Mouse (Mus musculus) natural killer cell, adult 2 months (primary cell): ENCODE results near the gene Spen.

Experiments
- DNase-seq, 2 experiments: peaks; one replicate each; pipeline ENCODE4 v3.0.0; 2022; ENCODE audit warnings: low spot score in 2 of 2

Gene Spen

GRCm38 (mm10) chr4:141472641-141473321 is 65.6 kb downstream of the Spen start:
- no peak for DNase-seq

DNA sequence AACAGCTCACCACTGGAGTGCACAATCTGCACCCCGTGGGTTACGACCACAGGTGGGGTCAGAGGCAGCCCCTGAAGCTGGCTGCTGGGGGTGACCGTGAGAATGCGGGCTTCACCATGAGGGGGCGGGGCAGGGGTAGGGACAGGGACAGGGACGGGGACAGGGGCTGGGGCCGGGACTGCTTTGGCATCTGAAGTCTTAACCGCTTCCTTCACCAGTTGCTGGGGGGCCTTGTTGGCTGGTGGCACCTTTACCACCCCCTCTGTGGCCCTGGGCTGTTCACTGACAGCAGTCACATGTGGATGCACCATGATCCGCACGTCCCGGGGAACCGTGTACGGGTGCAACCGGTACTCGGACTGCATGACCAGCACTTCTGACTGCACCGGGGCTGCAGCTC is 66.9 kb downstream of the Spen start:
- DNase-seq: no peak

DNA sequence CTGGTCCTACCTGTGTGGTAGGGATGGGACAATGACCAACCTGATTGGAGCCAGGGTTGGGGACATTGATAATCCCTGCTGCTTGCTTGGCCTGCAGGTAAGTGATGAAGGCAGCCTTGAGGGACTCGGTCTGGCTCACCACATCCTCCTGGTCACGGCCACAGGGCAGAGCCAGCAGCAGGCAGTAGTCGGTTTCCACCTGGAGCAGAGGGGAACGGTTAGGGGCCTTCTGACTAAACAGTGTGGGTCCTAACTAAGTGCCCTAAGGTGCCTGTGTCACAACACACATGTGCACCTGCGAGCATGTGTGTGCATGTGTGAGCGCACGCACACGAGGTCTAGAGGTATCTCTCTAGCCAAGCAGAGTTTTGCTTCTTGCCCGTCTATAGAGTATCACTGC is 69.1 kb downstream of the Spen start:
- no peak for DNase-seq

DNA sequence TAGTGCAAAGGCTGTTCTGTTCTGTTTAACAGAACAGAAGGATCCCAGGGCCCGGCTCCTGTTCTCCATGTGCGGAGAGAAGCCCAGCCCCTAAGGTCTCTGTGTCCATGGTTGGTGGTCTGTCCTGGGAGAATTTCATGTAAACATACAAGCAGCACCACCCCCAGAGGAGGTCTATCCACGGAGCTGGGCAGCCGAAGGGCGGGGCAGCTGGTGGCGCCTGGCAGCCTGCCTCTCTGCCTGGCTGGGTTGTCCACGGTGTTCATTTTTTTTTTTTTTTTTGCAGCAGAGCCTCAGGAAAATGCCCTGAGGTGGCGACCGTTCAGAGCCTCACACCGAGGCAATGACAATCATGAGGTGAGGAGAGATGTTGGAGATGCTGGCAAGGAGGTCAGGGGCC is 69.8 kb downstream of the Spen start:
- no peak for DNase-seq

DNA sequence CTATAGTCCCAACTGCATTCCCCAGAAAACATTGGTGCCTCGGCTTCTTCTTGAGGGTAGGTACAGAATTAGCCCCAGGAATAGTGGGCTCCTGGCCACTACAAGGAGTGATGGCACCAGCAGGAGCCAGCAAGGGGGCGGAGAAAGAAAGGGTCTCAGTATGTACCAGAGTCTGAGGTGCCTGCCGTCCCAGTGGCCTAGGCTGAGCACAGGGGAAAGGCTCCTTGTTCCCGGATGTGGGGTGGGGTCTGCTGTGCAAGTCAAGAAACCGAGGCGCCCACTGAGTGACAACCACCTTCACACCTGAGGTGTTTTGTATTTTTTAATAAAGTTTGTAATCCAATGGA is 70.8 kb downstream of the Spen start:
- no peak for DNase-seq

GRCm38 (mm10) chr4:141466844-141467580 is 71.4 kb downstream of the Spen start:
- DNase-seq: no peak

DNA sequence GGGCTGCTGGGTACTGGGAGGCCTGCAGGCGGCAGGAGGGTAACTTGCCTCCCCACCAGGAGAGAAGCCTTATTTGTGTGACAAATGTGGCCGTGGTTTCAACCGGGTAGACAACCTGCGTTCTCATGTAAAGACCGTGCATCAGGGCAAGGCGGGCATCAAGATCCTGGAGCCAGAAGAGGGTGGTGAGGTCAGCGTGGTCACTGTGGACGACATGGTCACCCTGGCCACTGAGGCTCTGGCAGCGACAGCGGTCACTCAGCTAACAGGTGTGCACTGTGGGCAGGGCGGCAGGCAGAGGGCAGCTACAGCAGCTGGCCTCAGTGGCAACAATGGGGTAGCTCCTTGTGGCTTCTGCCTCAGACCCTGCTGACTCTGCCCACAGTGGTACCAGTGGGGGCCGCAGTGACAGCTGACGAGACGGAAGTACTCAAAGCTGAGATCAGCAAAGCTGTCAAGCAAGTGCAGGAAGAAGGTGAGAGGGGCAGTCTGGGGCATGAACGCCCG is 72.1 kb downstream of the Spen start:
- DNase-seq: no peak

DNA sequence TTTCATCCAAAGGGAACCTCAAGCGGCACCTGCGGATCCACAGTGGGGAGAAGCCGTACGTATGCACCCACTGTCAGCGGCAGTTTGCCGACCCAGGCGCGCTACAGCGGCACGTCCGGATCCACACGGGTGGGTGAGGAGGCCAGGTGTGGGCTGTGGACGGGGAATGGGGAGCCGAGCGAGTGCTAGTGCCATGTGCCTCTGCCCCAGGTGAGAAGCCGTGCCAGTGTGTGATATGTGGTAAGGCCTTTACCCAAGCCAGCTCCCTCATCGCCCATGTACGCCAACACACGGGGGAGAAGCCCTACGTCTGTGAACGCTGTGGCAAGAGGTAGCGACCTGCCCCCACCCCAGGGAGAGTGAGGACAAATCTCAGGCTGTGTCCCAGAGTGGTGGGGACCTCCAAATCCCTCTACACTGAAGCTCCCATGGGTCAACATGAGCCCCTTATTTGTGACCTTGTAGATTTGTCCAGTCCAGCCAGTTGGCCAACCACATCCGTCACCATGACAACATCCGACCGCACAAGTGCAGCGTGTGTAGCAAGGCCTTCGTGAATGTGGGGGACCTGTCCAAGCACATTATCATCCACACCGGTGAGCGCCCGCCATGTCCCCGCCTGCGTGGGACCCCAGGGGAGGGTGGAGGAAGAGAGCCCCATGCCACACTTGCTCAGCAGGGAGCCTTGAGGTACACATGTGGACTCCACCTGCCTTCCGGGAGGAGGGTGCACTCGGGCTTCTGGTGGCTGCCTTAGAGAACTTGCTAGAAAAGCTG is 72.7 kb downstream of the Spen start:
- no peak for DNase-seq

- no peak for DNase-seq
Observed at GRCm38 (mm10) chr4:141464722-141465121, 73.7 kb downstream of the Spen start.

GRCm38 (mm10) chr4:141463472-141463871 is 74.9 kb downstream of the Spen start:
- no peak for DNase-seq

GRCm38 (mm10) chr4:141461576-141461975 is 76.8 kb downstream of the Spen start:
- DNase-seq: no peak

- DNase-seq: no peak
Observed at GRCm38 (mm10) chr4:141461088-141461487, 77.3 kb downstream of the Spen start.

DNA sequence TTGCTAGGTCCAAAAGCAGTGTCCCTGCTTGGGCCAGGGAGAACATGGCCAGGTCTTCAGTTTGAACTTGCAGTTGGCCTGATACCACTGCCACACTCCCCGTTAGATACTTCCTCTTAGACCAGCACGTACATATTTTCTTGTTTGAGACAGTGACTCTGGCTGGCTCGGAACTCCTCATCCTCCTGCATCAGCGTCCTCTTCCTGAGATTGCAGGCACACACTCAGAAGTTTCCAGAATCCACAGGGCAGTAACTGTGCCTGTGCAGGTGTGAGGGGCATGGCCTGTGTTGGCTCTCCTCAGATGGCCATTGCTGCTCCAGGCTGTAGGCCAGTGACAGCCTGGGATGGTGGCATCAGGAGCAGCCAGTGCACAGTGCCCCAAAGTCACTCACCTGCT is 77.9 kb downstream of the Spen start:
- no peak for DNase-seq

GRCm38 (mm10) chr4:141459766-141460165 is 78.6 kb downstream of the Spen start:
- DNase-seq: no peak

DNA sequence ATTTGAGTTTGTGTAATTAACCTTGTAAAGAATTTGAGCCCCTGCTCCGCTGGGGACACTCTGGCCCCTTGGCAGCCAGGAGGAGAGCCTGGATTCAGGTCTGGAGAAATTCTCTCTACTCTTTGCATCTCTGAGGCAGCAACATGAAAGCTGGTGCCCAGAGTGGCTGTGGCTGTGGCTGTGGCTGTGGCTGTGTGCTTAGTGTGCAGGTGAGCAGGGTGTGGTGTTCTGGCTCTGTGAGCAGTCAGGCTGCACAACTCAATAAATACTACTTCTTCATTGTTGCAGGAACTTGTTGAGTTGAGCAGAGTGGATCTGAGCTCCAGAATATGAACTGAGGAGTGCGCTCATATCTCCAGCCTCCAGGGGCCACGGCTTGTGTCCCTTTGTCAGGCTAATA is 79.5 kb downstream of the Spen start:
- no peak for DNase-seq

DNA sequence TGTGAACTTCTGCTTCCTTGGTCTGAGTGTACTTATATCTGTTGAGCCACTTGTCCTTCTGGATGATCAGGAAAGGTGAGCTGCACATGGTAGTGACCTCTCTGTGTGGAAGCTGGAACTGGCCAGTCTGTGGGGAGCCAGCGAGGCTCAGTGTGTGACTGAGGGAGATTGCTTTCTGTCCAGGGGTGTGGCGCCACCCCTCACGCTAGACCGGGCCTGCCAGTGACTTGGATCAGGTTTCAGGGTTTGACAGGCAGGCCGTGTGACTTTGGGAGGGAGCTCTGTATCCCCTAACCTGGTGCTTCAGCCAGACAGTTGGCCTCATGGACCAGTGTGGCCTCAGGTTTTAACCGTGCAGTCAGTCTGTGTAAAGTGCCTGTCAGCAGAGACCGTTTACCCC is 80.2 kb downstream of the Spen start:
- DNase-seq: no peak

DNA sequence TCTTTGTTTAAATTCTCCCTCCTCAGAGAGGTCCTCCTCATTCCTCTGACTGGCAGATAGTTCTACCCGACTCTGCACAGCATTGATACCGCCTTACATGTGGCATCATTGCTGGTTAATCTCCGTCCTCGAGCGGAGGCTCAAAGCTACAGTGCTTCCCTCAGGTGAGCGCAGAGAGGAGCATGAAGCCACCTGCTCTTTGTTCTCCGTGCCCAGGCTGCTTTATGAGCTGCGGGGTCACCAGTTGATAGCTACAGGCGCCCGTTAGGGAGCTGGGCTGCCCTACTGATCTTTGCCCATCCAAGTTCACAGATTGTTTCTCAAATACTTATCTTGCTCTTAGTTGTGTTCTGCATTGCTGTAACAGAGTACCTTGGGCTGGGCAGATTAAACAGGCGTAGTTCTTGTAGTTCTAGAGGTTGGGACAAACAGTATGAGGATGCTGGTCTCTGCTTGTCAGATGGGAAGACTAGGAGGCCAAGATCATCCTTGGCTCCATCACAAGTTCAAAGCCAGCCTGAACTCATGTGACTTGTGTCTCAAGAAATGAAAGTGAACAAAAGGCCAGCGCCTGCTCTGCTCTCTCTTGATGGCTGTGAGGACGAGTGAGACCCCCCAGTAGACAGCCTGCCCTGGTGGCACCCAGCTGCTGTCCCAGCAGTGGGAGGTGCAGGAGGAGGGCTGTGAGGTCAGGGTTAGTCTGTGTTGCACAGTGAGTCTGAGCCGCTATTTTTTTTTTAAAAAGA is 82.0 kb downstream of the Spen start:
- DNase-seq: no peak

- DNase-seq: no peak
Observed at GRCm38 (mm10) chr4:141455526-141455925, 82.9 kb downstream of the Spen start.

DNA sequence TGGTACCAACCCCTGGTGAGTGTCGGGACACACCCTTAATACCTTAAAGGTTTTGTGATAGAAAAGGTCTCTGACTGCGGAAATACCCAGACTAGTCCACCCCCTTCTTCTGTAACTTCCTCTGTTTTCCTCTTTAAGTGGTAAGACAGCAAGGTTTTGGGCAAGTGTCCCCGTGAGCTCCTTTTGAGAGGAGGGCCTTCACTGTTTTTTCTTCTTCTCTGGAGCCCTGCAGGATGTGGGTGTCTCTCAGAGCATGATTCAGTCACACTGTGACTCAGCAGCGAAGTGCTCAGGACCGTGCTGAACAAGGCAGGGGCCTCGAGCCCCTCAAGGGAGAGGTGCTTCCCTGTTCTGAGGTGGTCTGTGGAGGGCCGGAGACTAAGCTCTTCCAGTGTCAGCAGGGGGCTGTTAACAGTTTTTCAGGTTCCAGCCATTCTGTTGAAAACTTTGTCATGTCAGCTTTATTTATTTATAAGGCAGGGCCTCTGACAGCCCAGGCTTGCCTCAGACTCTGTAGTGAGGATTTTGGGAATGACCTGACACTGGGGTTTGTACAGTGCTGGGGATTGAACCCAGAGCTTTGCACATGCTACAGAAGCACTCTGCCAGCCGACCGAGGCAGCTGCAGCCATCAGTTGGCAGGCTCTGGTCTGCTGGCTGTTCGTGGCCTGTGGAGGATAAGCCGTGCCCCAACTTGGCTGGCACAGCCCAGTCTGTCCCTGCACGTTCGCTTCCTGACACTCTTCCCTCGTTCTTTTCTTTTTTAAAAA is 83.6 kb downstream of the Spen start:
- DNase-seq: peak; percentile 57 to 61

GRCm38 (mm10) chr4:141451916-141452450 is 86.4 kb downstream of the Spen start:
- no peak for DNase-seq

GRCm38 (mm10) chr4:141451251-141451650 is 87.1 kb downstream of the Spen start:
- no peak for DNase-seq
